Mouse (Mus musculus) fibroblast of lung, adult 2 months (primary cell): ENCODE measurements around the gene Bcl9l.

Experiments
- DNase-seq: peaks from one replicate; pipeline ENCODE4 v3.0.0-alpha.2; 2011; ENCODE audit warnings: low read depth

The Bcl9l gene

DNA sequence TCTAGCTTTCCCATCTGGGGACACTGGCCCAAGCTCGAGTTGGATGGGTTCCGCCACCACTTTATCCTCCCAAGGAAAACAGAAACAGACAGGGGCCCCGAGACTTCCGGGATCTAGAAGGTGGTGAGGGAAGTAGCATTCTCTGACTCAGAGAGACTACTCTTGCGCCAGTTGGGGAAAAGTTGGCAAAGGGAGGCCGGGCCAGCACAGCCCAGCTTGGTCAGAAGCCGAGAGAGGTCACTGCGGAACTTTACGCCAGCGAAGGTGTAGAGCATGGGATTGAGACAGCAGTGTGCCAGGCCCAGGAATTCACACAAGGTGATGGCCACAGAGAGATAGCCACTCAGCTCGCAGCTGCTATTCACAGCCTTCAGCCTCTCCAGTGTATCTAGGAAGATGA is 30.5 kb downstream of the Bcl9l start:
- no peak for DNase-seq

DNA sequence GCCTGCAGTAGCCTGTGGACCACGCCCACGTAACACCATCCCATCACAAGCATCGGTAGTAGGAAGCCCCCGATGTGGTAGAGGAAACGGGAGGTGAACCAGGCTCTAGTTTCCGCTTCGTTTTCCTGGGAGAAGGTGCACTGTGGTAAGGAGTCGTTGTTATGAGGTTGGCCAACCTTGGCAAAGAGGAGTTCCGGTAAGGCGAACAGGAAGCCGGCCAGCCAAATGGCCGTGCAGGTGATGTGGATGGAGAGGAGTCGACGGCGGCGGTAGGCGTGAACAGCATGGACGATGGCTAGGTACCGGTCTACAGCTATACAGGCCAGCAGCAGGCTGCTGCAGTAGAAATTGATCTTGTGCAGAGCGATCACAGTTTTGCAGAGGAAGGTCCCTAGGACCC is 31.0 kb downstream of the Bcl9l start:
- no peak for DNase-seq

GRCm38 (mm10) chr9:44514147-44514546 is 31.5 kb downstream of the Bcl9l start:
- no peak for DNase-seq

DNA sequence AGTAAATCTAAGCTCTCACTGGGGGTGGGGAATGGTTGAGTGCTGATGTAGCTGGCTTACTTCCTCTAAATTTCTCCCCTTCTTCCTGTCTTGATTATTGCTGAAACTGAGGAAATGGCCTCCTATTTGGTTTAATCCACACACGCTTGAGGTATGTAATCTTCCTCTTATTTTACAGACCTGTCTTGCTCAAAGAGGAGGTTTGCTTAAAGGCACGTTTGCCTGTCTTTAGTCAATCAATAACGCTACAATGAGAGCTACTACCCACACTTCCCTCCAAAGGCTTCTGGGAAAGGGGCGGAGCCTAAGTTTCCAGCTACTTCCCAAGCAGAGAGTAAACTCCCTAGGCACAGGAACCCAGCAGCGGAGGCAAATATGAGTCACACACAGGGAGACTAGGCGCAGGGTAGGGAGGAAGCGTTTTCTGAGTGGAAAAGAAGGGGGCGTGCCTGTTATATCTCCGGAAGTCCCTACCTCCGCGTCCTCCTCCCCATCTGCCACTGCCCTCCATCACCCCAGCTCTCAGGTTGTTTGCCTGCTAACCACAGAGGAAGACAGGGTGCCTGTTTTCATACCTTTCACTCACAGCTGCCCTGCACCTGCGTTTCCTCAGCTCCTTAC is 32.6 kb downstream of the Bcl9l start:
- DNase-seq = no peak

DNA sequence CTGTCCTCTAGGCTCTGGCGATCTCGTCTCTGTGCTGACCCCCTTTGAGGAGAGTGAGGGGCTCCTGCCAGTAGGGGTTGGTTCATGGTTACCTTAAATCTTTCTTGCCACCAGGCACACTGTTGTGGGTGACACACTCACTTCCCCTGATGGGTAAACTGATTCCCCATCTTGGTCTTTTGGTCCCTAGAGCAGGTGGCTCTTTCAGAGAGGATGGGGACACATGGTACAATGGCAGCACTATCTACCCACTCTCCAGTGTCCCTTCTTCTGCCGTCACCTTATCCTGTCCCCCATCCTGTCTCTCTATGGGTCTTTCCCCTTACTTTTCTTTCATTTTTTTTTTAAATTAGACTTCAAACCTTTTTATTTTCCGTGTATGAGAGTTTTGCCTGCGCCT is 33.3 kb downstream of the Bcl9l start:
- DNase-seq = no peak

GRCm38 (mm10) chr9:44517368-44517767 is 34.7 kb downstream of the Bcl9l start:
- DNase-seq = no peak

GRCm38 (mm10) chr9:44518068-44518467 is 35.4 kb downstream of the Bcl9l start:
- DNase-seq = no peak

- no peak for DNase-seq
These were observed 39.3 kb downstream of the Bcl9l start for GRCm38 (mm10) chr9:44521927-44522326.

- no peak for DNase-seq
These were observed 41.1 kb downstream of the Bcl9l start for GRCm38 (mm10) chr9:44523686-44524085.

DNA sequence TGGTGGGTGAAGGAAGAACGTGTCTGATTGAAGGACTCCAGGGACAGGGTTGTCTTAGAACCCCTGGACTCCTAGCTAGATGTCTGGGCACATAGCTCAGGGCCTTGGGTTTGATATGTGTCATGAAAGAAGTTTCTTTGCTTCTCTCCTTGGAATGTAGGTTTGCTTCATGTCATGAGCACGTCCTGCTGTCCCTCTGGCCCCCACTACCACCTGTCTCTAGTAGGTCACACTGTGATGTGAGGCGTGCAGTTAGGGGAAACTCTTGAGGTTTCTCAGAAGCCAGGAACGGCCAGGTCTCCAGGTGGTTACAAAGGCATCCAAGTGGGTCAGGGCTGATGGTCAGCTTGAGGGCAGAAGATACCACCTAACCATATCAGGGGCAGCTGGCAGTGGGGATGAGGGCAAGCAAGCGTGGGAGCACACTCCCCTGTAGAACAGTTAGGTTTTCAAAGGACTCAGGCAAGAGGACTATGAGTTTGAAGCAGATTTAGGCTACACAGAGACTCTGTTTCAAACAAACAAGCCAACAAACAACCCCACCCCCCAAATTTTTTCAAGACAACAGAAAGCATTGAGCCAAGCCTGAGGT is 41.7 kb downstream of the Bcl9l start:
- DNase-seq = no peak

- no peak for DNase-seq
These were observed 42.4 kb downstream of the Bcl9l start for GRCm38 (mm10) chr9:44525001-44525400.

- DNase-seq = no peak
These were observed 43.0 kb downstream of the Bcl9l start for GRCm38 (mm10) chr9:44525589-44525988.

- no peak for DNase-seq
These were observed 43.9 kb downstream of the Bcl9l start for GRCm38 (mm10) chr9:44526337-44527112.

GRCm38 (mm10) chr9:44528340-44528739 is 45.7 kb downstream of the Bcl9l start:
- DNase-seq = no peak

- DNase-seq = no peak
These were observed 50.5 kb downstream of the Bcl9l start for GRCm38 (mm10) chr9:44532991-44533580.

GRCm38 (mm10) chr9:44537625-44538301 is 55.1 kb downstream of the Bcl9l start:
- DNase-seq = no peak

GRCm38 (mm10) chr9:44539816-44540421 is 57.3 kb downstream of the Bcl9l start:
- DNase-seq = no peak

- DNase-seq = no peak
These were observed 58.1 kb downstream of the Bcl9l start for GRCm38 (mm10) chr9:44540676-44541075.

DNA sequence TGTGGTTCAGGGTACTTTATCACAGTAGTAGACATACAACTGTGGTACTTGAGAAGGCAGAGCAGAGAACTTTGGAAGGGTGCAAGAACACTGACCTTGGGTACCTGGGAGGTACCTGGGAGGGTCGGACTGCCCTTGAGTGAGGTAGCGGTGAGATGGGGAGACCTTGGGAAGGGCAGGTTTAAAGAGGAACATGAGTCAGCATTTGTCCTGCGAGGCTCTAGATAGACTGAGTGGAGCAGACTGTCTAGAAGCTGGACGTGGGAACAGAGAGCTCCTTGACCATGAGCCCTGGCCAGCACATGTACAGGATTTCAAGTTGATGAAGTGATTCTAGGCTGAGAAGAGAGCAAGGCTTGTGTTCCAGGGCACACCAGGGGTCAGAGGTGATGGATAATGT is 59.7 kb downstream of the Bcl9l start:
- no peak for DNase-seq

- no peak for DNase-seq
These were observed 62.4 kb downstream of the Bcl9l start for GRCm38 (mm10) chr9:44544986-44545385.

DNA sequence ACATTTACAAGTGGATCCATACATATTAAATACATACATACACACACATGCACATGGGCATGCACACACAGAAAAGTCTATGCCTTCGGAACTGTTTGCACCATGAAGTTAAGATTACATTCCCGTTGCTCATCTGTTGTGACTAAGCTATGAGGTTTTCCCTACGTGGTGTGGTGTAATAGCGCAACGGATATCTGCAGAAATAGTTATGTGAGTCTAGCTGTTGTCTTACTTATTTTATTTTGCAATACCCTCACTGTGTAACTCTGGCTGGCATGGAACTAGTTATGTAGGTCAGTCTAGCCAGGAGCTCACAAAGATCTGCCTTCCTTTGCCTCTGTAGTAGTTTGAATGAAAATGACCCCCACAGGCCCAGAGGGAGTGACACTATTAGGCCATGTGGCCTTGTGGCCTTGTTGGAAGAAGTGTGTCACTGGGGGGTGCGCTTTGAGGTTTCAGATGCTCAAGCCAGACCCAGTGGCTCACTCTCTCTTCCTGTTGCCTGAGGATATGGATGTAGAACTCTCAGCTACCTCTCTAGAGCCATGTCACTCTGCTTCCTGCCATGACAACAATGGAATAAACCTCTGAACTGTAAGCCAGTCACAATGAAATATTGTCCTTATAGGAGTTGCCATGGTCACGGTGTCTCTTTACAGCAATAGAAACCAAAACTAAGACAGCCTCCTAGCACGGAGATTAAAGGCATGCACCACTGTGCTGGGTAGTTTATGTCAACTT is 66.0 kb downstream of the Bcl9l start:
- DNase-seq = no peak
